Mouse (Mus musculus): ENCODE measurements around the gene Alkbh3.

The Alkbh3 gene

DNA sequence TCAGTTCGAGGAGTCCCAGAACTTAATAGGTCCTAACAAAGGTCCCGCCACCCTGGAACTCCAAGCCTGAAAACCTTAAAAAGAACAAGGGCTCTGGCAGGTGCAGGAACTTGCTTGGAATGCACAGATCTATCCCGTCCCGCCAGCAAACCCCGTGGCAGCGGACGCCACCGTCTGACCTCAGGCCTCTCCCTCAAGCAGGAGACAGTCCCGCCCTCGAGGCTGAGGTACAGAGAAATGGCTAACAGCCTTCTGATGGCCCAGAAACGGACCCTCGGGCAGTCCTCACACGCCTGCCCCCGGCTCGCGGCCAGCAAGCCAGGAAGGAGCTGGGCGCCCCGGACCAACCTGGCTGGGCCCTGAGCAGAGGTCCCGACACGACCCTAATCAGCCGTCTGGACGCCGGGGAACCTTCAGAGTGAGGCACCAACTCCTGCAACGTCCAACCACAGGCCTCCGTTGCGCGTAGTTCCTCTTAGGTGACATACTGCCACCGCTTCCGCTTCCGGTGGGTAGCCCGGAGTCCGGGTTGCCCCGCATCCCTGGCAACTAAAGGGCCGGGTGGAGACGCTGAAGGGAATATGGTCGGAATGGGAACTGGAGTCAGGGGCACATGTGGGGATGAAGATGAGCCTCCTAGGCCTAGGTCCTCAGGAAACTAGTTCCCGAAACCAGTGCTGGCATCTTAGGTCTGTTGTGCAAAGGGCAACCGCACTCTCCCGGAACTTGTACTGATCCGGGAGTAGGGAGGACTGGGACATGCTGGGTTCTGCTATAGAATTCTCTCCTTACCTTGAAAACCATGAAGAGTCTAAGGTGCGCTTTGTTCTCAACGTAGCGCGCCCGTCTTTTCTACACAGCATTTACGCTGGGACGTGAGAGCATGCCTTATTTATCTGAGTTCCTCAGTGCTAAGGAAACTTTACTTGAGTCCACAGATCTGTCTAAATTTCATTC, at the start of gene Alkbh3:
TSS of gene Alkbh3 (minus strand) at position 473 of the 957 bp plus-strand sequence.
- peak; percentile 89 to 96 for DNase-seq (ENCODE audit: low spot score in 2 of 2)

DNA sequence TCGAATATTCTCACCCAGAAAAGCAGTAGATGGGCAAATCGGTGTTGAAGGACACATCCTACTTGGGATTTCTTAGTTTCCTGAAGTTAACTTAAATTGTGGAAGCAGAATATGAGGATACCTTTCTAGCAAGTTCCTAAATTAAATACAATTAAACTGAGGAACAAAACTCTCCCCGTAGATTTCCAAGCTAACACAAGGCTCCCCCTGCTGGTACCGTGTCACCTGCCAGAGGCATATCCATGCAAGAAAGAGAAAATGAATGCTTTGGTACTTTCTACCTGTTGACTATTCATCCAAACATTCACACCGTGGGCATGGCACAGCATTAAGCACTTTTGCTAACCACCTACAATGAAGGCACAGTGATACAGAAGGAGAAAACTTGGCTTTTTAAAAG, 48.9 kb upstream of the Alkbh3 start:
- no peak for DNase-seq (ENCODE audit: low spot score in 2 of 2)

DNA sequence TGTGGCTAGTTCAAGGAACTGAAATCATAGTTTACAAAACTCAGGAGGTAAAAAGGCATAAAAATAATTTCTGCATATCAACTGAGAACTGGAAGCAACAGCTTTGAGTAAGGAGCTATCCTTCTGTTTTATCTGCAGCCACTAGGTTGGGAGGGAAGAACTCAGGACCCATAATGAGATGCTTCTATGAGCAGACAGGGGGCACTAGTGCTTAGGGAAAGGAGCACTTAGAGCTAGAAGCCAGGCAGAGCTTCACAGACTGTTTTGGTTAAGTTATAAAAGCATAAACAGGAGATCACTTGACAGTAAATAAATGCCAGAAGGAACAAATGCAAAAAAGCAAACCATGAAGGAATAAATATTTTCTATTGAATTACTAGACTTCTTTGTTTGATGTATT, 44.2 kb upstream of the Alkbh3 start:
- no peak for DNase-seq (ENCODE audit: low spot score in 2 of 2)

DNA sequence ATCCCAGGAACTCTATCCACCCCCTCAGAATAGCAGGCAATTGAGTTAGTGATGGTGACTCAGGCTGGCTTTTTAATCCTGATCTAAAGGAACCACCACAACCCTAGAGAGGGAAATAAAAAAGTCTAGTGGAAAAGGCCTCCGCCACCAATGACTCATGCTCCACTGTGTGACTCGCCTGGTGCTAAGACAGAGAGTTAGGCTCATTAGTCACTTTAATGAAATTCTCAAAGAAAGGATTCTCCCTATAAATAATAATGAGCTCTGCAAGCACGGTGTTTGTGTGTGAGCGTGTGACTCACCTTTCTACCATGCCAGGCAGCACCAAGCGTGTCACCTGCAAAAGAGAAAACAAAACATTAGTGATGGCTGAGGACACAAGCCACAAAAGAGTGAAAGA, 41.3 kb upstream of the Alkbh3 start:
- DNase-seq (ENCODE audit: low spot score in 2 of 2) = no peak

DNA sequence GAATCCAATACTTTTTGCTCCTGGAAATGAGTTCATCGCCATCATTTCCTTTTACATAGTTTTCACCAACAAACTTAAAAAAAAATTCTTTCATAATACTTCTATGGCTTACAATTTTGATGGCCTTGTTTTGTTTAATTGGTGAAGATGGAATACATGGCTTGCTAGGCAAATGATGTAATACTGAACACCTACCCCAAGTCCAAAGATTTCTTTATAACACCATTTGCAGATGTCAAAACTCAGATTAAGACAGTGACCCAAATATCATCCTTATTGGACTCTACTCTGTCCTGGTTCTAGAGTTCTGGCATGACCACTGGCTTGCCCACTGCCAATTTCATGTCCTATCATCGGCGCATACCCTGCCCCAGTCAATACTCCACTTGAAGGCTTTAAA, 40.3 kb upstream of the Alkbh3 start:
- no peak for DNase-seq (ENCODE audit: low spot score in 2 of 2)

DNA sequence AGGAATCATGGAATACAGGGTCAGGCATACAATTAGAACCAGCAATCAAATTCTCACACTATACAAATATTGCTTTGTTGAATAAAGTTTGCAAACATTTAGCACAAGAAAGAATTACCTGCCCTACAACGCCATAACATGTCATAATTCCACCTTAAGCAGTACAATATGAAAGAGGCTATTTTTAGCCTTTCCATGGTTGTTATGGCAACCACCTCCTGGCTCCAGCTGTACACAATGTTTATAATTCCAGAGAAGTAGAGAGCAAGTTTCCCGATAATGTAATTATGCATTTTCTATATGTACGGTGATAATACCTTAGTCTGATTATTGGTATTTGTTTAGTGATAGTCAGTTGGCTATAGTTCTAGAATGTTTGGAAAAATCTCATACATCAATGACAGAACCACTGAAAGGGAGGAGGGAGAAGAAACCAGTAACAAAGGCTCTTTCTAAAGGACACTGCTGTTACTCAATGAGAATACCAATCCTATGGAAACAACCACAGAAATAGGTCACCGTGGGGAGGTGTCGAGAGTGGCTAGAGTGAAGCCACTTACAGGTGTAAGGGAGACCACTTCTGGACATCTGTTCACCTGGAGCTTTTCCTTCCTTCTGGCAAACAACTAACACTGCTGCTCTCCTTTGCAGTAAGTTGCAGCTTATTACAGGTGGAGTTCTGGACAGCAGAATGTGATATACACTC, 39.0 kb upstream of the Alkbh3 start:
- no peak for DNase-seq (ENCODE audit: low spot score in 2 of 2)

DNA sequence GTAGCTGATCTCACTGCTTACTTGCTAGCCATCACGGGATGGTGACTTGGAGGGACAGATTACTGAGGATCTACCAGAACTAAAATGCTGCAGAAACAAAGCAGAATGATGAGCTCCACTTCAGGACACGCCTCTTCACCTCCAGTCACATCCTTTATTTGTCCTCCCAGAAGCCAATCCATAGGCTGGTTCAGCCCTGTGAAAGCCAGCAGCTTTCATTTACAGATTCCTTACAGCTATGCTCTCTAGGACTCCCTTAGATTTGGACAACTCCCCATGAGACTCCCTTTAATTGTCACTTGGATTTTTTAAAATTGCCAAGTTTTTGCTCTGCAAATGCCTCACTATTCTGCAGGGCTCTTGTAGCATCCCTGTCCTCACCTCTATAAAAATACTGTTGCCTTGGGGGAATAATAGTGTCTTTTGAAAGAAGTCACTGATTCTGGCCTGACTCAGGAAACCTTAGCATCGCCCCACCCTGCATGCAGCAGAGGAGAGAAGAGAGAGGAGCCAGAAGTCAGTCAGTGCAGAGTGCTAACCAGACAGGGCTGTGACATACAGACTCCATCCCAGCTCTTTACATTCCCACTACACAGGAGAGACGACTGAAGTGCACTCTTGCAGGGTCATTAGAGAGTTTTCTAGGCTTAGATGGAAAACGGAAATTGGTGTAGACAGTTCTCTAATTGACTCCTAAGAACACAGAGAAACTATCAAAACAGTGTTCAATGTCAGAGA, 38.3 kb upstream of the Alkbh3 start:
- DNase-seq (ENCODE audit: low spot score in 2 of 2) = no peak

DNA sequence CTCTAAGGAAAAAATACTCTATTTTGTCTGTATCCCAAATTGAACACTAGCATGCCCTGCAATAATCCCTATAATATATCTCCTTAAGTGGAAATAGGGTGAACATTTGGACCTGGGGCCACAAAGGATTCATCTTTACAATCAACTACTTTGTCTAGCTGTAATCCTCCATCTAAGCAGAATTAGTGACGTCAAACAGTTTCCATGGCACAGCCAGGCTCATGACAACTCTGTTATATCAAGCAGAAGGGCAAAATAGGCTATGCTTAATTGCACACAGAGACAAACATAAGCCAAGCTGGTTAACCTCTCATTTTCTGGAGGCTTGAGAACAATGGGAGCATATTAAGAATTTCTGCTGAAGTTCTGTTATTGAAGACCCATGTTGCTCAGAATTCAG, 37.7 kb upstream of the Alkbh3 start:
- no peak for DNase-seq (ENCODE audit: low spot score in 2 of 2)

DNA sequence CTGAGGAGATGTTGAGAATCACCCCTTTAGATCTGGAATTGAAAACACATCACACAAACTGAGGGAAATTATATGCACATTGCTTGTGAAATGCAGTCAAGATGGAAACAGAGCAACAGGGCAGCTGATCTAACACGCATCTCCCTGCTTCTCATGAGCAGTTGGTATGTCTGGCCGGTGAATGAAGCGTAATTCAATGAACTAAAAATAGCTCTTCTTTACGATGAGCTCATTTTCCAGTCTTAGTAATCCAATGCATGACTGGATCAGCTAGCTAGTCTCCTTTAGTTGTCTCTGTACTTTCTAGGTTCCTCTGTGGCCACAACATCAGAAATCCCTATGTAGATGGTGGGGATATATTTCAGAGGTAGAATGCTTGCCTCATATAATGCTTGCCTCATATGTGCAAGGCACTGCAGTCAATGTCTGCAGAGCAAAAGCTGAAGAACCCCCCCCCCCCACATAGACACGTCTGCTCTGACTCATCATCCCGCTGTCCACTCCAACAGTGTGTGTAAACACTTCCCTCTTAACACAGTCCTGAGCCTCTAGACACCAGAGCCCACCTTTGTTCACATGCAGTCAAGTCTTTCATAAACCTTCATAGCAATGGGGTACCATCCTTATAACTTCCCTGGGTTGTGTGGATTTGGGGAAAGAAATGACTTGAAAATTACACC, 34.9 kb upstream of the Alkbh3 start:
- no peak for DNase-seq (ENCODE audit: low spot score in 2 of 2)

DNA sequence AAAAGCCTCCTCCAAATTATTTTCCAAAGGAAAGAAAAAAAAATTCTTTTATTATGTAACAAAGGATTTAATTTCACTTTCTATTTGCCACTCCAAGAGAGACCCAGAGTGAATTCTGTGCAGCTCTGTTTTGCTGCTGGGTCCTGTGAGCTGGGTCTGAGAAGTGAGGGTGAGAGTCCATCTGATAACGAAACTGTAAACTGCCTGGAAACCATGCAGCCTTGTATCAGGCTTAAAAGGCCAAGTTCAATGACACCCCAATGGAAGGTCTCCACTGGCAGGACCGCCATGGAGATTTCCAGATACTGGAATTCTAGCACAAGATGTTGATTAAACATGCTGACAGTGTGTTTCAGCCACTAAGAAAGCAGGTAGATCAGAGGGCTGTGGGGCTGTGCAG, 33.6 kb upstream of the Alkbh3 start:
- DNase-seq (ENCODE audit: low spot score in 2 of 2) = no peak

DNA sequence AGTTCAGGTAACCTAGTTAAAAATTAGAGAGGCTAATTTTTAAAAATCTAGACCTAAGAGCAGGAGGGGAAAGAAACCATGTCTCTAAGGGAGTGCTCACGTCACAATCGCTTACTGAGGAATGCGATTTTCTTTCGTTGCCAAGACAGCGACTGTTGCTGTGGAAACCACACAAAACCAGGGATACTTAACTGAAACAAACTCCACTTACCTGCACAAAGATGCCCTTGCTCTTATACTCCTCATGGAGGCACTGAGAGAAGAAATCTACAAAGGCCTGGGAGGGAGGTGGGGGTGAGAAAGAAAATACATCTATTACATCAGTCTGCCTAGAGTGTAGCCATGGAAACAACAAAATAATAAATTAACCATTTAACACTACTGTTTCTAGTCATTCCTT, 33.1 kb upstream of the Alkbh3 start:
- DNase-seq (ENCODE audit: low spot score in 2 of 2) = no peak

DNA sequence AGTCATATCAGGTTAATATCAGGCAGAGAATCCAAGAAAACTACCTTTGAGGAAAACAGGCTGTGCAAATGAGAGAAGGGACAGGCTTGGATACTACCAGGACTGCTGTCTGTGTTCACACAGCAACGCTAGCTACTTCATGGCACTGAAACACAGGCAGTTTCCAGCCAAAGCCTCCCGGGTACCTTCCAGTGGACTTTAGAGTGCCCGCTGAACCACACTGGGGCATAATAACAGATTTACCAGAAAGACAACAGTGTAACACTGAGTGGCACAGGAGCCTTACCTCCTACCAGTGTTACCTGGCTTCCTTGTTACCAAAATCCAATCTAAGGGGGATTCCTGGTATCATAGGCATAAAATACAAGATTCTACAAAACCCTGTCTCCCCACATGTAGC, 31.9 kb upstream of the Alkbh3 start:
- DNase-seq (ENCODE audit: low spot score in 2 of 2) = no peak

DNA sequence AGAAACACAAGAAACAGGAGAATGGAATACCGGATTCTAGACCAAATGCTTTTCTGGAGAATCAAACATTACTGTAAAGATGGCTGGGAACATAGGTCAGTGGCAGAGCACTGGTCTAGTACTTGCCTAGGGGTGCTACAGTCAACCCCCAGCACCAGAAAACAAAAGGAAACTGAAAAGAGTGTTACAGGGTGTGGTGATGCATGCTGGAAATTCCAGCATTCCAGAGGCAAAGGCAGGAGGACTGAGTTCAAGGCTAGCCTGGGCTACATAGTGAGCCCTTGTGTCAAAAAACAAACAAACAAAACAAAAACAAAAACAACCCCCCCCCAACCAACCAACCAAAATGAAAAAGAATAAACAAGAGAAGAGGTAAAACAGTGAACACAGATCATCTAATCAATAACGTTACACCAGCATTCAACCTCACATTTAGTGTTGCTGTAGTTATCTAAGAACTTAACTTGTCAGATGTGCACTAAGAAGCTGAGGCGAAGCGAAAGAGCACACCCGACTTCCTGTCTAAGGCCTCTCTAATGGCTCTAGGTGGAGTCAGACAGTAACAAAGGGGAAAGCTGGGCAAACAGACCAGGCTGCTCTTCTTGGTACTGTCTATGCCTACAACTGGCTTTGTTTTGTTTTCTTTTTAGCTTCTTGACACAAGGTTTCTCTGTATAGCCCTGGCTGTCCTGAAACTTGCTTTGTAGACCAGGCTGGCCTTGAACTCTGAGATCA, 30.0 kb upstream of the Alkbh3 start:
- DNase-seq (ENCODE audit: low spot score in 2 of 2) = no peak

DNA sequence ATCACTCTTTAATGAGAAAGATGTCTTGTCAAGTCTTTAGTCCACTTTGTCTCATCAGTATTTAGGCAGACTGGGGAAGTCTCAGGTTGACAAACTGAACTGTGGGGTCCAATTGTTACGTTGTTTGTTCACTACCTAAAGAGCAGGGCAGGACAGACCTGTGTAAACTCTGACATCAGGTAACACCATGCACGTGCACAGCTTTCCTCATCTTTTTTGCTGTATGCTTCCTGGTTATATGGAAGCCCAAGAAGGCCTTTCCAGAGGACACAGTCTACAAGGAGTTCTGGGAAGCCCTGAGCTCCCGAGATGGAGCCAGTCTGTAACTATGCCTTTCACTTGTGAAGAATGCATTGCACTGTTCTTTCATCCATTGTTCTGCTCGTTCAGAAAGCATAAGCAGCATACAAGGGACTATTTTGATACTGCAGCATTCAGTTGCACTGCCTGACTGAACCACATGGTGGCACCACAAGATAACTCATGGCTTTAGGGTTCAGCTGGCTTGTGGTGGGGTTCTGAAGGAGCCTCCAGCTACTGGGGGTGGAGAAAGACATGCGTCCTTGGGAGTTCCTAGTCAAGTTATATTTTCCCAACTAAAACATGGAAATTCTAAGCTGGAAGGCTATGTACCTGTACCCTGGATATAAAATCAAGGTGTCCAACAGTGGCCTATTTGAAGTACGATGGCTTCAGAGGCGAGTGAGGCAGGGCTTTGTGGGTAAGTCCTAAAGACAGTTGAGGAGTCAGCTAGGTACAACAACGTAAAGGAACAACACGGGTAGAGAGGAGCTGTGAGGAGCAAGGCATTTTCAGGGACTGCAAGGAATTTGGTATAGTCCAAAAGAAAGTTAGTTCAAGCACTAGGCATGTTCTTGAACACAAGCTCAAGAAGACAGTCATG, 25.1 kb upstream of the Alkbh3 start:
- DNase-seq (ENCODE audit: low spot score in 2 of 2) = peak; percentile 11 to 42

DNA sequence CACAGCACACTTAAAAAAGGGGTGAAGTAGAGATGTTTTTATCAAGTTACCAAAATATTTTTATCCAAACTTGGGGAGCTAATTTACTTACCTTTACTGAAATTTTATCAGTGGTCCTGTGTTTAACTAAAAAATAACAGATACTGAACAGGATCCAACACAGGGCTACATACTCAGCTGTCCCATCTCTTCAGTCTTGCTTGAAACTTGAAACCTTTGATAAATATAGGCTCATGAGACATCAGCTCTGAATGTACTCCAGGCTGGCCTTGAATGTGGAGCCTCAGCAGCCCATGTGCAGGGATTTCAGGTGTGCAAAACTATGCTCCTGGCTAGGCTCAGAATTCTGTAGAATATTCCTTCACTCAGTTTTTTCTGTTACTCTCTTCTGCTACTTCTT, 20.0 kb upstream of the Alkbh3 start:
- no peak for DNase-seq (ENCODE audit: low spot score in 2 of 2)

DNA sequence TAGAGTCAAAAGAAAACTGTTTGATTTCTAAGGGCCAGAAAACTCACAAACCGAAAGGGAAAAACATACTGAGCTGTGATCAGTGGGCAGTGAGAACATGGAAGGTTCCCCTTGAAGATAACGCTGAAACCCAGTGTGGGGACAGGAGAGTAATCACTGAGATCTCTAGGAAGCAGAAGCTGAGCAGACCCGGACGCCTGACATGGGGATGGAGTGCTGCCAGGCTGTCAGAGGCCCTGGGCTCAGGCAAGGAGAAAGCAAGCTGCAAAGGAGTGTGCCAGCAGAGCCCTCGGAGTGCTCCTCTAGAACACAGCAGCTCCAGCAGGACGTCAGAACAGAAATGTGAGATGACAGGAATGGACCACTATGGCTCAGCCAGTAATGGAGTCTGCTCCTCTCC, 14.0 kb upstream of the Alkbh3 start:
- no peak for DNase-seq (ENCODE audit: low spot score in 2 of 2)

DNA sequence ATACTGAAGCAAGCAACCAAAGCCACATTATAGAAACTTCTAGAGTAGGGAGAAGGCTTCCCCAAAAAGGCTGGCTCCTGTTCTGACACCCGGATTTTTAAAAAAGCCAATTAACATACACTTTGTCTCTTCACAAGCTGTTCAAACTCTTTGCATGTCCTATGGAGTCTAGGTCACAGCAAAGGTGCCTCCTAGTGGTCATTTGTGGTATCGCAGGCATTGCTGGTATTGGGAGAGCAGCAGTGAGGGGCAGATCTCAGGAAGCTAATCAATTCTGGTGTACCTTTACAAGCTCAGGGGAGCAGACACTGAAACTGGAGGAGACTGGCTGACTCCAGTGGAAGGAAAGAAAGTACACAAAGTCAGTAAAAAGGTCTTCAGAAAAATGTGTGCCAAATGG, 8.3 kb downstream of the Alkbh3 start:
- DNase-seq (ENCODE audit: low spot score in 2 of 2) = peak; percentile 51 to 79

DNA sequence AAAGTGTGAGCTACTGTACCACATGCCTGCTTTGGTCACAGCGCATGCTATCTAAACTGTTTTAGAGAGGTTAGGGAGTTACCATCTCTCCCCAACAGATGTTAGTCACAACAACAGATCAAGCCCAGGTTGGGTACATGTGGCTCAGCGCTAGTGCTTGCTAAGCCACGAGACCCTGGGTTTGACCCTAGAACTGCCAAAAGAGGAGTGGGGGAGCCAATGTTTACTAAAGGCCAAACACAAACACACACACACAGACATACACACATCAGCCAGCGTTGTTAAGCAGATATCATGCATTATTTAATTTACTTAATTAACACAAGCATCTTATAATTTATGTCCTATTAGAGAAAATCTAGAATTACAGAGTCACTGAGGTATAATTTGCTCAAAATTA, 8.7 kb downstream of the Alkbh3 start:
- no peak for DNase-seq (ENCODE audit: low spot score in 2 of 2)

DNA sequence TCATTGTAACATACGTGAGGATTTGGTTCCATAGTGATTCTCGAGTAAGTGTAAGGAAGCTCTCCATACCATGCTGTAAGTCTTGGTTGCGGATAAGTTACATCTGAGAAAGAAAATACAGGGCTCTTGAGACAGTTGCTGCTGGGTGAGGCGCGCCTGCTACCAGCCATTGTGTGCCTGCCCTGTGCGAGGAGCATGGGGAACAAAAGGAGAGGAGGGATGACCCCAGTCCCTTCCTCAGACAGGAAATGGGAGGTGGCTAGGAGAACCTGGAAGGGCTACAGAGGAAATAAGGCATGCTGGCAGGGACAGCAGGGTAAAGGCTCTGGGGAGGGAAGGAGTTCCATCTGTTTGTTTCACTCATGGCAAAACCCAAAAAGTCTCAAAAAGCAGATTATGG, 9.2 kb downstream of the Alkbh3 start:
- no peak for DNase-seq (ENCODE audit: low spot score in 2 of 2)

DNA sequence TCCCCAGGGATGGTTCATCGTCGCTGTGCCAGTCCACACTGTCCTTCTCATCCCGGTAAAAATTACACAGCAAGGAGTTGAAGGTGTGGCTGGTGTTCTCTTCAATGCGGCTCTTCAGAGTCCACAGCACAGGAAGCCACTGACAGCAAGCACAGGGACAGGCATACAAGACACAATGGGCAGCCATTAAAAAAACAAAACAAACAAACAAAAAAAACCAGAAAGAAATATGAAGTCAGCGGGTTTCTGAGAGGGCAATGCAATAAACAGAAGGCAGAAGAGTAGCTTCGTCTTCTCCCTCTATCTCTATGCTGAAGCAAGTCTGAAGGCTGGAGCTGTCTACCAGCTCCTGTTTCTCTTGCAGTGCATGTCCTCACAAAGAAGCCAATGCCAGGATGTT, 14.4 kb downstream of the Alkbh3 start, which contains the start of gene Gm27027:
TSS of gene Gm27027 (minus strand) at position 101 of the 400 bp plus-strand sequence.
- no peak for DNase-seq (ENCODE audit: low spot score in 2 of 2)
